8 mouse cellular contexts compared by ENCODE assay signal in genomic region chr10:20722651-20723520, GRCm38 (mm10). TPM values are rescaled to one million over a fixed set of nuclear protein-coding genes. Genes with fewer than 3 reads are reported as not detected.
A peak's percentile ranks its signal among the peaks of the same experiment; 100 is the strongest.
DNase-seq lines count a peak whose midpoint lies in the region; ATAC-seq and TF ChIP-seq lines count a peak whose summit lies in the region.

No protein-coding gene starts in this region.

- peak overlapping the region; percentile 69 for H3K4me2 ChIP-seq in lung, embryonic 14.5 days
- peak overlapping the region; percentile 17 for H3K4me2 ChIP-seq in forebrain, embryonic 16.5 days (ENCODE audit: low read length)

- ATAC-seq in lung, embryonic 14.5 days (ENCODE audit: insufficient read depth), result no peak
- ATAC-seq in forebrain, embryonic 16.5 days, result no peak

- H3K9me3 ChIP-seq in lung, embryonic 14.5 days (ENCODE audit: low read depth, low read length), result no peaks in the 10 kb centered on the region
- no peaks in the 10 kb centered on the region for H3K9me3 ChIP-seq in forebrain, embryonic 16.5 days (ENCODE audit: control insufficient read depth, low read length)
- no peaks in the 10 kb centered on the region for H3K9me3 ChIP-seq in midbrain, embryonic 10.5 days (replicated peaks)

- no peaks in the 10 kb centered on the region for H3K36me3 ChIP-seq in lung, embryonic 14.5 days (ENCODE audit: insufficient read depth)
- H3K36me3 ChIP-seq in forebrain, embryonic 16.5 days (ENCODE audit: control insufficient read depth, insufficient read depth), result no peaks in the 10 kb centered on the region
- H3K36me3 ChIP-seq in midbrain, embryonic 10.5 days, result no peaks in the 10 kb centered on the region

- peaks cover 20% of the 10 kb centered on the region for H3K4me1 ChIP-seq in lung, embryonic 14.5 days (ENCODE audit: insufficient read depth)
- peaks cover 21% of the 10 kb centered on the region for H3K4me1 ChIP-seq in forebrain, embryonic 16.5 days (replicated peaks; ENCODE audit: control insufficient read depth, insufficient read depth, low read length)
- peaks cover 31% of the 10 kb centered on the region for H3K4me1 ChIP-seq in midbrain, embryonic 10.5 days

- WGBS in lung, embryonic 14.5 days, result 27% methylated on average over 9 of the region's 9 CpGs
- WGBS in forebrain, embryonic 16.5 days, result 24% methylated on average over 9 of the region's 9 CpGs
- WGBS in midbrain, embryonic 10.5 days, result 49% methylated on average over 9 of the region's 9 CpGs

- TF ChIP-seq CTCF in lung, embryonic 14.5 days (IDR thresholded peaks at IDR 0.05; ENCODE audit: low read depth), result no peak

- H3K4me3 ChIP-seq in lung, embryonic 14.5 days (ENCODE audit: low read depth, low read length), result peak overlapping the region; percentile 38; the same call in 1 of the 2 replicates
- 0 out of 2 replicates have a peak overlapping the region, but pooled peaks have one; percentile 0 for H3K4me3 ChIP-seq in forebrain, embryonic 16.5 days (replicated peaks; ENCODE audit: low read length)
- H3K4me3 ChIP-seq in midbrain, embryonic 10.5 days, result no peak overlapping the region; the same call in 1 of the 2 replicates

- no peaks in the 10 kb centered on the region for H3K27me3 ChIP-seq in lung, embryonic 14.5 days (ENCODE audit: insufficient read depth, low read length)
- H3K27me3 ChIP-seq in forebrain, embryonic 16.5 days (replicated peaks; ENCODE audit: control insufficient read depth, insufficient read depth, low read length), result no peaks in the 10 kb centered on the region
- H3K27me3 ChIP-seq in midbrain, embryonic 10.5 days (ENCODE audit: low read depth, poor library complexity, severe bottlenecking), result no peaks in the 10 kb centered on the region

- H3K27ac ChIP-seq in lung, embryonic 14.5 days (ENCODE audit: low read depth), result peak overlapping the region; percentile 46; the same call in 1 of the 2 replicates
- H3K27ac ChIP-seq in forebrain, embryonic 16.5 days (ENCODE audit: low read length), result peak overlapping the region; percentile 7
- peak overlapping the region; percentile 43; the same call in 1 of the 2 replicates for H3K27ac ChIP-seq in midbrain, embryonic 10.5 days (replicated peaks)

- H3K9ac ChIP-seq in lung, embryonic 14.5 days, result peak overlapping the region; percentile 18
- 0 out of 2 replicates have a peak overlapping the region, but pooled peaks have one; percentile 14 for H3K9ac ChIP-seq in forebrain, embryonic 16.5 days (replicated peaks; ENCODE audit: low read depth, low read length)

- DNase-seq in lung, embryonic 14.5 days, result peak; percentile 55
- no peak for DNase-seq in lung, postnatal 10 days
- DNase-seq in kidney, adult 11 months, result peak; percentile 11
- DNase-seq in midbrain, embryonic 10.5 days (ENCODE audit: low spot score), result peak; percentile 14
- no peak for DNase-seq in testis, postnatal 10 days (ENCODE audit: low spot score)
- no peak for DNase-seq in urinary bladder, postnatal 10 days (ENCODE audit: low spot score)
- no peak for DNase-seq in cerebellum, adult 9-11 months

RNA-seq across cellular contexts. Expression of gene Pde7b, which starts 2.0 kb away (rescaled TPM):
- 3.3 TPM in 2 replicates for polyA plus RNA-seq in lung, embryonic 14.5 days (2014; fragmentation: Nextera tagmentation; extraction: Ambion mirVana)
- polyA plus RNA-seq in forebrain, embryonic 16.5 days (2015; fragmentation: Nextera tagmentation; extraction: Ambion mirVana), result 2.8 and 4.5 TPM in 2 replicates
- 1.00 and 1.6 TPM in 2 replicates for polyA plus RNA-seq in midbrain, embryonic 10.5 days (2016; fragmentation: Nextera tagmentation; extraction: Ambion mirVana)

Comparison
In these comparisons a context has a peak if more than half of its experiments do, and no peak if none do; other contexts are left out.
1. DNase-seq: peak in lung, embryonic 14.5 days (single experiment), kidney, adult 11 months (single experiment) and midbrain, embryonic 10.5 days (single experiment); none in lung, postnatal 10 days (single experiment), testis, postnatal 10 days (single experiment), urinary bladder, postnatal 10 days (single experiment) and cerebellum, adult 9-11 months (single experiment).
2. Peak in every context shown above with its lines, with median percentiles within 50 percentile points of each other: H3K27ac ChIP-seq.